Mouse (Mus musculus): Measurements from ENCODE around the gene Vav3. TPM values are rescaled to one million over a fixed set of nuclear protein-coding genes. Genes with fewer than 3 reads are reported as not detected.

The Vav3 gene
- polyA plus RNA-seq, 1 experiment from 2014 or later: 28.3 TPM

- no peaks in the 10 kb centered on the region for H3K27me3 ChIP-seq (ENCODE audit: insufficient read depth, low read length)
- peak overlapping the region; percentile 39 for H3K27ac ChIP-seq
- H3K4me2 ChIP-seq (ENCODE audit: low read length): no peak overlapping the region
- H3K4me1 ChIP-seq (replicated peaks; ENCODE audit: insufficient read depth, low read length): 0 out of 2 replicates have a peak, but pooled peaks cover 4% of the 10 kb centered on the region
- ATAC-seq (replicated peaks; ENCODE audit: low FRiP score, low read depth) (peak; percentile 31; the same call in 1 of the 2 replicates), DNase-seq (ENCODE audit: low spot score) (no peak)
- H3K9me3 ChIP-seq (replicated peaks; ENCODE audit: low read length): no peaks in the 10 kb centered on the region
- H3K9ac ChIP-seq (ENCODE audit: low read depth, low read length): no peak overlapping the region
- no peaks in the 10 kb centered on the region for H3K36me3 ChIP-seq (ENCODE audit: insufficient read depth, low read length)
- WGBS: 47% methylated on average over 1 of the region's 1 CpGs
- no peak overlapping the region for H3K4me3 ChIP-seq (replicated peaks; ENCODE audit: low read depth, low read length)
- no peak for TF ChIP-seq CTCF (IDR thresholded peaks at IDR 0.05; ENCODE audit: low read depth)
Observed at GRCm38 (mm10) chr3:109622816-109623215, 282.4 kb downstream of the Vav3 start.

DNA sequence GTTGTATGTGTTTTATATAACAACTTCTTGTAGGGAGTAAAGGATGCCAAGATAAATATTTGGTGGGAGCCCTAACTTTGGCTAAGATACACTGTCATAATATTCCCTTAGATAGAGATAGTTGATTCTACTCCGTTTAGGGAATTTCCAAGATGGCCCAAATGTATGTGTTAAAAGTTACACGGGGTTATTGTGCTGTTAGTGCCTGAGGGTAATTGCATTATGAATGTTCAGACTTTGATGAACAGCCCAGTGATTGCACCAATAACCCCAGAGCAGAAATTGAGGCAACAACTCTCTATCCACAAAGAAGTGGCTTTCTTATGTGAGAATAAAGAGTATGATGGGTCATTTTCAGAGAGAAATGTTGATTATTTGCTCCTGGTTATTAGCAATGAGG is 283.3 kb downstream of the Vav3 start:
- Histone ChIP-seq H3K9me3 (replicated peaks; ENCODE audit: low read length) (no peaks in the 10 kb centered on the region), H3K36me3 (ENCODE audit: insufficient read depth, low read length) (no peaks in the 10 kb centered on the region), H3K9ac (ENCODE audit: low read depth, low read length) (no peak overlapping the region), H3K4me2 (ENCODE audit: low read length) (no peak overlapping the region), H3K27ac (no peak overlapping the region), H3K4me3 (replicated peaks; ENCODE audit: low read depth, low read length) (no peak overlapping the region), H3K27me3 (ENCODE audit: insufficient read depth, low read length) (no peaks in the 10 kb centered on the region), H3K4me1 (replicated peaks; ENCODE audit: insufficient read depth, low read length) (0 out of 2 replicates have a peak, but pooled peaks cover 4% of the 10 kb centered on the region)
- no peak for TF ChIP-seq CTCF (IDR thresholded peaks at IDR 0.05; ENCODE audit: low read depth)
- DNase-seq (ENCODE audit: low spot score): no peak
- no peak for ATAC-seq (replicated peaks; ENCODE audit: low FRiP score, low read depth)
- 34% methylated on average over 2 of the region's 2 CpGs for WGBS

DNA sequence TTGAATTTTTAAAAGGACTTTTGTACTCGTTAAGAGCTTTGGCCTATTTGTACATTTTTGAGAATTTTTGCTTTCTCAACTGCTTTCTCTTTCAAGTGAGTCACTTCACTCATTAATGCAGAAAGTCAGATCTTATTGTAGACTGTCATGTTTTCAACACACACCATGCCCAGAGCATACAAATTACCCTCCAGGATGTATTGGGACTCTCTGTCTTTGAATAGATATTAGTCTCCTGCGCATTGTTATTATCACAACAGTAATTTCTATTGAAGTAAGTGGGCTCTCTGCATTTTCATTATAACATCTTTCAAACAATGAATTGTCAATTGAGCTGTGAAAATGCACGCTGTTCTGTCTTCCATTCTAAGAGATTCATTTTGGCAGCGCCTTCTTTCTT is 295.6 kb downstream of the Vav3 start:
- TF ChIP-seq CTCF (IDR thresholded peaks at IDR 0.05; ENCODE audit: low read depth): no peak
- Histone ChIP-seq H3K36me3 (ENCODE audit: insufficient read depth, low read length) (no peaks in the 10 kb centered on the region), H3K27ac (no peak overlapping the region), H3K9me3 (replicated peaks; ENCODE audit: low read length) (no peaks in the 10 kb centered on the region), H3K9ac (ENCODE audit: low read depth, low read length) (no peak overlapping the region), H3K27me3 (ENCODE audit: insufficient read depth, low read length) (no peaks in the 10 kb centered on the region), H3K4me1 (replicated peaks; ENCODE audit: insufficient read depth, low read length) (no peaks in the 10 kb centered on the region), H3K4me2 (ENCODE audit: low read length) (no peak overlapping the region), H3K4me3 (replicated peaks; ENCODE audit: low read depth, low read length) (no peak overlapping the region)
- no peak for ATAC-seq (replicated peaks; ENCODE audit: low FRiP score, low read depth)
- 88% methylated on average over 4 of the region's 4 CpGs for WGBS
- DNase-seq (ENCODE audit: low spot score): no peak

- H3K27me3 ChIP-seq (ENCODE audit: insufficient read depth, low read length): no peaks in the 10 kb centered on the region
- DNase-seq (ENCODE audit: low spot score) (no peak), ATAC-seq (replicated peaks; ENCODE audit: low FRiP score, low read depth) (no peak)
- no peak for TF ChIP-seq CTCF (IDR thresholded peaks at IDR 0.05; ENCODE audit: low read depth)
- H3K9me3 ChIP-seq (replicated peaks; ENCODE audit: low read length): no peaks in the 10 kb centered on the region
- 69% methylated on average over 1 of the region's 1 CpGs for WGBS
- H3K4me2 ChIP-seq (ENCODE audit: low read length): no peak overlapping the region
- no peak overlapping the region for H3K27ac ChIP-seq
- no peaks in the 10 kb centered on the region for H3K4me1 ChIP-seq (replicated peaks; ENCODE audit: insufficient read depth, low read length)
- no peak overlapping the region for H3K9ac ChIP-seq (ENCODE audit: low read depth, low read length)
- no peak overlapping the region for H3K4me3 ChIP-seq (replicated peaks; ENCODE audit: low read depth, low read length)
- no peaks in the 10 kb centered on the region for H3K36me3 ChIP-seq (ENCODE audit: insufficient read depth, low read length)
Observed at GRCm38 (mm10) chr3:109639386-109639785, 298.9 kb downstream of the Vav3 start.

- no peak for DNase-seq (ENCODE audit: low spot score)
- ATAC-seq (replicated peaks; ENCODE audit: low FRiP score, low read depth): no peak
- H3K9ac ChIP-seq (ENCODE audit: low read depth, low read length): no peak overlapping the region
- no peaks in the 10 kb centered on the region for H3K4me1 ChIP-seq (replicated peaks; ENCODE audit: insufficient read depth, low read length)
- no peaks in the 10 kb centered on the region for H3K9me3 ChIP-seq (replicated peaks; ENCODE audit: low read length)
- H3K4me2 ChIP-seq (ENCODE audit: low read length): no peak overlapping the region
- no peaks in the 10 kb centered on the region for H3K36me3 ChIP-seq (ENCODE audit: insufficient read depth, low read length)
- H3K4me3 ChIP-seq (replicated peaks; ENCODE audit: low read depth, low read length): no peak overlapping the region
- 86% methylated on average over 4 of the region's 4 CpGs for WGBS
- H3K27me3 ChIP-seq (ENCODE audit: insufficient read depth, low read length): no peaks in the 10 kb centered on the region
- H3K27ac ChIP-seq: no peak overlapping the region
- TF ChIP-seq CTCF (IDR thresholded peaks at IDR 0.05; ENCODE audit: low read depth): no peak
Observed at GRCm38 (mm10) chr3:109640796-109641195, 300.3 kb downstream of the Vav3 start.

GRCm38 (mm10) chr3:109648242-109648641 is 307.8 kb downstream of the Vav3 start:
- no peaks in the 10 kb centered on the region for H3K4me1 ChIP-seq (replicated peaks; ENCODE audit: insufficient read depth, low read length)
- no peak overlapping the region for H3K27ac ChIP-seq
- no peak for ATAC-seq (replicated peaks; ENCODE audit: low FRiP score, low read depth)
- no peak for DNase-seq (ENCODE audit: low spot score)
- H3K27me3 ChIP-seq (ENCODE audit: insufficient read depth, low read length): no peaks in the 10 kb centered on the region
- no peaks in the 10 kb centered on the region for H3K9me3 ChIP-seq (replicated peaks; ENCODE audit: low read length)
- WGBS: 86% methylated on average over 2 of the region's 2 CpGs
- no peak overlapping the region for H3K4me3 ChIP-seq (replicated peaks; ENCODE audit: low read depth, low read length)
- TF ChIP-seq CTCF (IDR thresholded peaks at IDR 0.05; ENCODE audit: low read depth): no peak
- H3K9ac ChIP-seq (ENCODE audit: low read depth, low read length): no peak overlapping the region
- H3K36me3 ChIP-seq (ENCODE audit: insufficient read depth, low read length): no peaks in the 10 kb centered on the region
- no peak overlapping the region for H3K4me2 ChIP-seq (ENCODE audit: low read length)

DNA sequence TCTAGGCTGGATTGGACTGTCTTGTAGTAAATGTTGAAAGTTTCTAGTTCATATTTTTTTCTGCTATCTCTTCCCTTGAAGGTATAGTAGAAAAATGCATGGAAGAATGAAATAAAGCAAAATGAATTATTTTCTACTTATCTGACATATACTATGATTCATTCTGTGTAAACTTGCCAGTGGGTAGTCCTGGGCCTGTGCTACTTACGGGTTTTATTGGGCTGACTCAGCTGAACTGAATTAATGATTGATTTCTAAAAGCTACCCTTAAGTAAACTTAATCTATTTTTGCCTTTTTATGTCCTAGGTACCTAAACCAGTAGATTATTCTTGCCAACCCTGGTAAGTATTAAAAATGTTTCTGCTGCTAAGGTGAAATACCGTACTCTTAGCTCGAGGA is 311.0 kb downstream of the Vav3 start:
- H3K9ac ChIP-seq (ENCODE audit: low read depth, low read length): no peak overlapping the region

More for the DNA sequence above, 311.0 kb downstream of the Vav3 start:
- no peaks in the 10 kb centered on the region for H3K4me1 ChIP-seq (replicated peaks; ENCODE audit: insufficient read depth, low read length)
- no peak for DNase-seq (ENCODE audit: low spot score)
- no peak overlapping the region for H3K27ac ChIP-seq
- no peaks in the 10 kb centered on the region for H3K36me3 ChIP-seq (ENCODE audit: insufficient read depth, low read length)
- no peak overlapping the region for H3K4me3 ChIP-seq (replicated peaks; ENCODE audit: low read depth, low read length)
- ATAC-seq (replicated peaks; ENCODE audit: low FRiP score, low read depth): no peak
- no peak for TF ChIP-seq CTCF (IDR thresholded peaks at IDR 0.05; ENCODE audit: low read depth)
- no peak overlapping the region for H3K4me2 ChIP-seq (ENCODE audit: low read length)
- WGBS: 74% methylated on average over 3 of the region's 3 CpGs
- no peaks in the 10 kb centered on the region for H3K9me3 ChIP-seq (replicated peaks; ENCODE audit: low read length)
- H3K27me3 ChIP-seq (ENCODE audit: insufficient read depth, low read length): no peaks in the 10 kb centered on the region

All from kidney, postnatal 0 days (tissue).